Mouse (Mus musculus) monocyte, adult 5-6 weeks (primary cell): ENCODE data around the gene Bpifa6. TPM values are rescaled to one million over a fixed set of nuclear protein-coding genes. Genes with fewer than 3 reads are reported as not detected.
"Not testable (repeated sequence)": the region's sequence is repeated elsewhere in the genome, so short reads cannot be mapped to it uniquely, and the experiment has no call there.

Experiments
- ATAC-seq: fragments of 153-309, 156-312 bp; replicated peaks from 2 replicates; pipeline ENCODE4 v1.8.0; 2017; ENCODE audit warnings: mild to moderate bottlenecking; ENCODE audit not compliant: low TSS enrichment, insufficient number of reproducible peaks, severe bottlenecking, poor library complexity, low FRiP score
- total RNA-seq: library from RNA; stranded (forward); fragments of 200-1000, 200-491, 200-594 nt; gene quantifications from 3 replicates; pipeline ENCODE4 v1.2.3, GENCODE M21; 2017

Bpifa6 gene
- total RNA-seq, 1 experiment from 2014 or later: not detected

- no peak for ATAC-seq
These were observed 33.2 kb downstream of the Bpifa6 start, which contains the start of gene Bpifa2 for GRCm38 (mm10) chr2:154007965-154008364. Bpifa2 (plus strand) TSS chr2:154008265.

GRCm38 (mm10) chr2:154017990-154018389 is 43.2 kb downstream of the Bpifa6 start:
- no peak for ATAC-seq

- ATAC-seq: not testable (repeated sequence)
These were observed 49.9 kb downstream of the Bpifa6 start for GRCm38 (mm10) chr2:154024676-154025075.

GRCm38 (mm10) chr2:154038932-154039331 is 64.2 kb downstream of the Bpifa6 start:
- ATAC-seq: no peak; the same call in 1 of the 2 replicates

- ATAC-seq: no peak
These were observed 70.0 kb downstream of the Bpifa6 start for GRCm38 (mm10) chr2:154044743-154045142.

Other genes with a start within 250 kb of the Bpifa6 start
- gene Mapre1, start 233.7 kb upstream of the Bpifa6 start, total RNA-seq: 84.4 to 215 TPM (median 180 TPM) in 3 replicates
- gene Efcab8, start 195.0 kb upstream of the Bpifa6 start, total RNA-seq: 0.29 TPM in 1 of 3 replicates, not detected in the others
- gene Sun5, start 103.9 kb upstream of the Bpifa6 start, total RNA-seq: not detected in 3 replicates
- gene Bpifb2, start 99.9 kb upstream of the Bpifa6 start, total RNA-seq: not detected in 3 replicates
- gene Bpifb6, start 74.6 kb upstream of the Bpifa6 start, total RNA-seq: not detected in 3 replicates
- not detected in 3 replicates for gene Bpifb3, start 56.7 kb upstream of the Bpifa6 start, total RNA-seq
- gene Bpifb4, start 36.7 kb upstream of the Bpifa6 start, total RNA-seq: not detected in 3 replicates
- gene Bpifa2, start 33.3 kb downstream of the Bpifa6 start, total RNA-seq: not detected in 3 replicates
- 1.8 TPM in 1 of 3 replicates, not detected in the others for gene Bpifa3, start 155.4 kb downstream of the Bpifa6 start, total RNA-seq
- not detected in 3 replicates for gene Bpifa1, start 167.9 kb downstream of the Bpifa6 start, total RNA-seq
- not detected in 3 replicates for gene Bpifa5, start 187.7 kb downstream of the Bpifa6 start, total RNA-seq
- not detected in 3 replicates for gene Bpifb1, start 215.9 kb downstream of the Bpifa6 start, total RNA-seq
- gene Bpifb5, start 248.8 kb downstream of the Bpifa6 start, total RNA-seq: not detected in 3 replicates